Mouse (Mus musculus) thymus, adult 2 months (tissue): Measurements from ENCODE around the gene Sytl3.
"Not testable (repeated sequence)": the region's sequence is repeated elsewhere in the genome, so short reads cannot be mapped to it uniquely, and the experiment has no call there.

ENCODE experiments used
- CTCF ChIP-seq: fragments of 200-500 bp; IDR thresholded peaks from 2 replicates; pipeline ENCODE4 v1.5.1; 2012; ENCODE audit warnings: mild to moderate bottlenecking, control low read depth, low read length, moderate library complexity, borderline replicate concordance; ENCODE audit not compliant: control insufficient read depth, poor library complexity, insufficient read depth; ENCODE audit errors: extremely low read depth
- POLR2A ChIP-seq: fragments of 200-500 bp; IDR thresholded peaks from 2 replicates; pipeline ENCODE4 v1.6.1; 2012; ENCODE audit warnings: mild to moderate bottlenecking, low read length, control low read depth, moderate library complexity; ENCODE audit not compliant: control insufficient read depth, poor library complexity, insufficient read depth; ENCODE audit errors: extremely low read depth

DNA sequence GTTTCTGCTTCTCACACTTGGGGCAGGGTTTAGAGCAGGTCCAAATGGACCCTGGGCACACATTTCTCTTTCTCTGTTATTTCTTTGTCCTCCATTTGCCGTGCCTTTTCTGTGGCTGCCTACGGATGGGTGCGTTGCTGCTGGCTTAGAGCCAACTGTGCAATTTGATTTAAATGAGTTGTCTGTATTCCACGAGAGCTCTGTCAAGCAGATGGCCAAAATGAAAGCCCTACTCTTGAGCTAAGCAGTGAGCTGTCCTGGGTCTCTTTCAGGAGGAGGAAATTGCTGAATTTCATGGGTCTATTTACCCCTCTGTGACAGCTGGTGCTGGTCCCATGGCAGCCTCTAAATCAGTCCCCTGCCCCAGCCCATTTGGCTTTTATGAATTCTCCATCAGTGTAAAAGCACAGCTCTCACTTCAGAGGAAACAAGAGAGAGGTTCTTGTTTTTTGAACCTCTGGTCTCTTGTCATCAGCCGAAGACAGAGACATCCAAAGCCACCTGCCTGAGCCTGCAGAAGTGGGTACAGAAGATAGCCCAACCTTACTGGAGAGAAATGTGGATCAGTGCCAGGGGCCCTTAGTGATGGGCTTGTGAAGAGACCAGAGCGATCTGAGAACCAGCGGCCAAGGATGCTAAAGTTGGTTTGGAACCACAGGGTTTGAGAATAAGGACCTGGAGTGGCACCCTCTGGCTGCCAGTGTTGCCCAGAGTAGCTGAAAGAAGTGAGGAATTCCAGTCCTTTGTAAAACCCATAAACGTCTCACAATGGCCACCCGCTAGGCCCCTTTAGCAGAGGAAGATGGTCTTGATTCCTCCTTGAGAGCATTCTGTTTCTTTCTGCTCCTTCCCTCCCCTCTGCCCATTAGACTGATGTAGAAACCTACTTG, 44.7 kb downstream of the Sytl3 start:
- TF ChIP-seq POLR2A, CTCF: not testable (repeated sequence)
